Mouse (Mus musculus) neural tube, embryonic 15.5 days (tissue): ENCODE measurements at regions not wholly inside any gene's neighbourhood (a gene's known extent, or its start where the extent isn't known, plus 50 kb on each side); places are given as distances from the start of the nearest gene placed in this dataset.
A peak's percentile ranks its signal among the peaks of the same experiment; 100 is the strongest.

ENCODE experiments used
- ATAC-seq: fragments of 200-750 bp; cut with Nextera tagmentation; 2 replicates; pipeline ENCODE4 v1.8.0; 2017; ENCODE audit warnings: mild to moderate bottlenecking, moderate TSS enrichment, moderate library complexity; ENCODE audit not compliant: low FRiP score
- H3K27ac ChIP-seq: fragments of 300-500 bp; sonication (generic); replicated peaks from 2 replicates; pipeline ENCODE4 v1.5.1; 2015; ENCODE audit warnings: mild to moderate bottlenecking, inconsistent platforms
- H3K27me3 ChIP-seq: fragments of 300-500 bp; sonication (generic); replicated peaks from 2 replicates; pipeline ENCODE4 v1.6.1; 2015; ENCODE audit warnings: inconsistent platforms
- H3K36me3 ChIP-seq: fragments of 300-500 bp; sonication (generic); 2 replicates; pipeline ENCODE4 v1.6.1; 2015; ENCODE audit warnings: inconsistent platforms
- H3K4me1 ChIP-seq: fragments of 300-500 bp; sonication (generic); 2 replicates; pipeline ENCODE4 v1.6.1; 2015; ENCODE audit warnings: inconsistent platforms
- H3K4me2 ChIP-seq: fragments of 300-500 bp; sonication (generic); 2 replicates; pipeline ENCODE4 v1.6.1; 2015; ENCODE audit warnings: inconsistent platforms, mild to moderate bottlenecking, moderate library complexity
- H3K4me3 ChIP-seq: fragments of 300-500 bp; sonication (generic); replicated peaks from 2 replicates; pipeline ENCODE4 v1.5.1; 2015; ENCODE audit warnings: mild to moderate bottlenecking, inconsistent platforms
- H3K9ac ChIP-seq: fragments of 300-500 bp; sonication (generic); replicated peaks from 2 replicates; pipeline ENCODE4 v1.6.1; 2015; ENCODE audit warnings: mild to moderate bottlenecking, inconsistent platforms
- H3K9me3 ChIP-seq: fragments of 300-500 bp; sonication (generic); replicated peaks from 2 replicates; pipeline ENCODE4 v1.6.1; 2016; ENCODE audit warnings: inconsistent platforms
- WGBS: fragments of 180-500 bp; shearing (Covaris S2); methylation state at CpG from one replicate; pipeline ENCODE4 v1.1.7; 2015; ENCODE audit warnings: mixed read lengths; 5-methylcytosine and 5-hydroxymethylcytosine counted together

DNA sequence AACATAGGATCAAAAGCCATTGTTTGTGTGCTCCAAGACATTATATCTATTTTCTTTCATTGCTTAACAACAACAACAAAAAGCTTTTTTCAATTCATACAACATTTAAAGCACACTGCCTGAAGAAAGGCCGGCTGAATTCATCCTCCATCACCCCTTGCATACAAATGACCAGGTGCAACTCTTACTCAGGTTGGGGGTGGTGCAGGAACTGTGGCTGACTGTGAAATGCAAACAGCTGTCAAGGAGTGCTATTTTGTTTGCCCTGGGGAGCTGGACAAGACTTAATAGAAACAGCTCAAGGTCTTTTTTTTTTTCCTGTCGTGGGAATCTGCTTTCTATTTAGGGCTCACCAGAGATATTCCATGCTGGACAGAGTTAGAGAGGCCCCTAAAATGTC, 406.6 kb upstream of the Cldn34d start:
- H3K4me2 ChIP-seq: no peak overlapping the region
- no peaks in the 10 kb centered on the region for H3K9me3 ChIP-seq
- no peak overlapping the region for H3K4me3 ChIP-seq
- no peaks in the 10 kb centered on the region for H3K27me3 ChIP-seq
- H3K4me1 ChIP-seq: no peaks in the 10 kb centered on the region
- H3K27ac ChIP-seq: no peak overlapping the region
- no peaks in the 10 kb centered on the region for H3K36me3 ChIP-seq
- WGBS: 21% methylated on average over 2 of the region's 2 CpGs
- no peak; the same call in 1 of the 2 replicates for ATAC-seq
- no peak overlapping the region for H3K9ac ChIP-seq

DNA sequence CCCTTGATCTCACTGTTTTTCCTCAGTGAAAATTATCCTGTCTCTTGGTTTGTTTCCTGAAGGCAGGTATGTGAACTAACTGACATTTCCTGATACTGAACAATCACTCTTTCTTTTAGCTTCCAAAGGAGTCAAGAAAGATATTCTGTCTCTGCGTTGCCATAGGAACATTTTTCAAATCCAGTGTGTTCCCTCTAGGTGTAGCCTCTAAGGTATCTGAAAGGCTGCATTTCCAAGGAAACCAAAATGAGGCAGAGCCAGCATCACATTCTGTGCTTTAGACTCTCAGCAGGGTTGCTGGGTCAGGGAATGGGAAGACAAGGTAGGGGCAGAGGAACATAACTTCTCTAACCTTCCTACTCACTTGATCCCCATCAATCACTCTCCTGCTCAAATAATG, 411.2 kb upstream of the Cldn34d start:
- no peaks in the 10 kb centered on the region for H3K36me3 ChIP-seq
- no peak overlapping the region for H3K4me2 ChIP-seq
- no peaks in the 10 kb centered on the region for H3K27me3 ChIP-seq
- no peaks in the 10 kb centered on the region for H3K4me1 ChIP-seq
- no peak overlapping the region for H3K27ac ChIP-seq
- H3K9ac ChIP-seq: no peak overlapping the region
- ATAC-seq: no peak
- no peak overlapping the region for H3K4me3 ChIP-seq
- WGBS: 85% methylated on average over 1 of the region's 1 CpGs
- no peaks in the 10 kb centered on the region for H3K9me3 ChIP-seq

DNA sequence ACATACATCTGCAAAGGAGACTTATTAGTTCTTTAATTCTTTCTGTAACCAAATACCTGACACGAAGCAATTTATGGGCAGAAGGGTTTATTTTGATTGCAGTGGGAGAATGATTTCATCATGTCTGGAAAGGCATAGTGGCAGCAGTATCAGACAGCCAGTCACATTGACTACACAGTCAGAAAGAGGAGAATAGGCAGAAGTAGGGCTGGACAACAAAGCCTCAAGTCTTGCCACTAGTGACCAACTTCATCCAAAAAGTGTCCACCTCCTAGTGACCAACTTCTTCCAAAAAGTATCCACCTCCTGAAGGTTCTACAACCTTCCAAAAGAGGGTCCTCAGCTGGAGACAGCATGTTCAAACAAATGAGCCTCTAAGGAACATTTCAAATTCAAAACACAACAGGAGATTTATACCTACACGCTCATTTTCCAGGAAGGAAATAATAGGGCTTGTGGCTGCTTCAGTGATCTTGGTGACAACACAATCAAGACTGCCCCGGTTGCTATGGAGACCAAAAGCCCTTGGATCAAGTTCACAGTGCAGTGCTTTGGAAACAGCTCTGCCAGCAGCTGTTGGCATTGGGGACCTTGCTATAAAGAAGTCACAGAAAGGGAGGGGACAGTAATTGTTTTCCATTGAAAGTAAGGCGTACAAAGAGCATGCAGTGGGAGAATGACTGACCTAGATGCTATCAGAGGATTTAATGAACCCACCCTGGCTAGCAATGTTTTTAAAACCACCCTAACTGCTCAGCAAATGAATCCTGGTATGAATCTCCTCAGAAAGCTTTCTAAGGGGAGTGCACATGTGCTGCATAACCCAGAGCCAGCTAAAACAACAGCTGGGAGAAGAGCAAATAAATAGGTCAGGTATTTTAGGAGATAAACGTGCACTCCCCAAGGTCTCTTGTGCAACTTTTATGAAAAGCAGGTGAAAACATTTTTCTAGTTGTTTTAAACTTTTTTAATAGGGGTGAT, 448.0 kb upstream of the Cldn34d start:
- ATAC-seq: peak; percentile 89
- Histone ChIP-seq H3K36me3 (no peaks in the 10 kb centered on the region), H3K4me3 (no peak overlapping the region), H3K9me3 (no peaks in the 10 kb centered on the region), H3K4me1 (0 out of 2 replicates have a peak, but pooled peaks cover 7% of the 10 kb centered on the region), H3K27me3 (no peaks in the 10 kb centered on the region), H3K4me2 (no peak overlapping the region), H3K27ac (no peak overlapping the region), H3K9ac (no peak overlapping the region)
- WGBS: 32% methylated on average over 5 of the region's 5 CpGs

DNA sequence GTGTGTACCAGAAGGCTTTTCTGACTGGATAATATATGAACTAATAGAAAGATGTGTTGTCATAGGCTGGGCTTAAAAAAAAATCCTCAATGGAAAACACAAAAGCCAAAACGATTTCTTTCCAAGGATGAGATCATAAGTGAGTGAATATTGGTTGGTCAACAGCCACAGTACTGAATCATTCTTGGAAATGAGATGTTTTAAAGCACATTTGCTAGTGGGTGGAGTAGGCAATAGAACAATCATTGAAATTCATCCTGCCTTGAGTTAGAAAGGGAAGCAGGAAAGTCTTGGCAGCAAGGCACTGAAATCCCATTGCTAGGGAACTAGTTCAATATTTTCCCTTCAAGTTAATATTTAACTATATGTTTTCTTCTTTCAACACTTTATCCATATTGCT, 449.3 kb upstream of the Cldn34d start:
- Histone ChIP-seq H3K9me3 (no peaks in the 10 kb centered on the region), H3K27me3 (no peaks in the 10 kb centered on the region), H3K9ac (no peak overlapping the region), H3K4me1 (0 out of 2 replicates have a peak, but pooled peaks cover 7% of the 10 kb centered on the region), H3K36me3 (no peaks in the 10 kb centered on the region), H3K4me2 (no peak overlapping the region), H3K4me3 (no peak overlapping the region), H3K27ac (no peak overlapping the region)
- no peak for ATAC-seq
- 56% methylated on average over 1 of the region's 1 CpGs for WGBS

DNA sequence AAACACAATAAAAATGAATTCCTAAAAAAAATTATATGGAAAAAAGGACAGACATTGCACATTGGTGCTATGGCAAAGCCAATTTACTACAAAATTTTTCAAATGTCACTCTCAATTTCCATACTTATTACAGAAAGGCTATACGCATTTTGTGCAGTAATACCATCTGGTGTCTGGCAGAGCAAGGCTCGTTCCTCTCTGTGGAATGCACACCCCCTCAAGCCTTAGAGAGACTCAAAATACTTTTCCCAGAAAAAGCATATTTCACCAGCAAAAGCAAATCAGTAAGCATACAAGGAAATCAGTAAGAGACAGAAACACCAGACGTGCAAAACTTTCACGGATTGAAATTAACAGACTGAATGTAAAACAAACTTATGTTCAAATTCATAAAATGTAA, 431.0 kb upstream of the Tbl1x start:
- no peak overlapping the region for H3K4me3 ChIP-seq
- 89% methylated on average over 4 of the region's 4 CpGs for WGBS
- no peak overlapping the region for H3K4me2 ChIP-seq

DNA sequence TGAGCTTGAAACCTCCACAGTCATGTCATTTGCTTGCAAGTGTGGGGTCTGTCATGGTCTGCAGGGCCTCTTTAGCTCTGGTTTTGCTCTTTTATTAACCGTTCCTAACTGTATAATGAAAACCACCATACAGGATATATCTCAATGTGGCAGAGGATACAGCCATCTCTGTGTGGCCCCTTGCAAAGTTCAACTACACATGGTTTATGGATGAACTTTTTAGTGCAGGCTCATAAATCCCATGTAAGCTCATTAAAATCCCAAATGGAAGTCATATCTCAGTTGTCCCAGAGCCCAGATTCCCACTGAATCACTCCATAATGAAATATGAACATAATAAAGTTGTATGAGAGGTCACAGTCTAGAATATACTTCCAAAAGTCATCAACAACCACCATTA, 428.1 kb upstream of the Tbl1x start:
- no peaks in the 10 kb centered on the region for H3K27me3 ChIP-seq
- H3K9ac ChIP-seq: no peak overlapping the region
- ATAC-seq: no peak
- H3K4me3 ChIP-seq: no peak overlapping the region
- H3K4me1 ChIP-seq: no peaks in the 10 kb centered on the region
- no peaks in the 10 kb centered on the region for H3K9me3 ChIP-seq
- 79% methylated on average over 1 of the region's 1 CpGs for WGBS
- no peak overlapping the region for H3K4me2 ChIP-seq
- H3K27ac ChIP-seq: no peak overlapping the region
- H3K36me3 ChIP-seq: no peaks in the 10 kb centered on the region

More for the DNA sequence above, 431.0 kb upstream of the Tbl1x start:
- no peaks in the 10 kb centered on the region for H3K4me1 ChIP-seq
- H3K27me3 ChIP-seq: no peaks in the 10 kb centered on the region
- H3K9ac ChIP-seq: no peak overlapping the region
- no peak overlapping the region for H3K27ac ChIP-seq
- H3K9me3 ChIP-seq: no peaks in the 10 kb centered on the region
- no peak for ATAC-seq
- H3K36me3 ChIP-seq: no peaks in the 10 kb centered on the region

DNA sequence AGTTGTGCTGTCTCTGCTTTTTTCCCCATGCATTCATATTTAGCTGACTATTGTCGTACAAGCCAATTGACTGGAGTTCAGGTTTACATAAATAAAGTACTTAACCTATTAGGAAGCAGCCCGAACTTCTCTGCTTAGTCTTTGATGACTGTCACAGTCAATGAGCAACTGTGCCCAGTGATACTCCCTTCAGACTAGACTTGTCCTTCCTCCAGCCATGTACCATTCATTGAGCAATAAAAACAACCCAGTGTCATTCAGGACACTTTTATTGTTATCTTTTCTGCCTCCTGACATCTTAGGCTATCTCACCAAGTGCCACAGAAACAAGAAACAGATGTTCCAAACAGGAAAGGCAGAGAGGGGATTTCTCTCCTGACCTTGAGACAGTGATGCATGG, 389.1 kb upstream of the Tbl1x start:
- Histone ChIP-seq H3K4me2 (no peak overlapping the region), H3K27me3 (no peaks in the 10 kb centered on the region), H3K4me1 (no peaks in the 10 kb centered on the region), H3K36me3 (no peaks in the 10 kb centered on the region), H3K27ac (no peak overlapping the region), H3K4me3 (no peak overlapping the region), H3K9ac (no peak overlapping the region), H3K9me3 (no peaks in the 10 kb centered on the region)
- WGBS: 63% methylated on average over 2 of the region's 2 CpGs
- no peak for ATAC-seq
